Mouse (Mus musculus) mesoderm, embryonic 11.5 days (tissue): Measurements from ENCODE around the gene Nf1.

Source experiments
- DNase-seq: peaks from one replicate; pipeline ENCODE4 v3.0.0-alpha.2; 2012; ENCODE audit warnings: low read depth, low spot score

Gene Nf1

DNA sequence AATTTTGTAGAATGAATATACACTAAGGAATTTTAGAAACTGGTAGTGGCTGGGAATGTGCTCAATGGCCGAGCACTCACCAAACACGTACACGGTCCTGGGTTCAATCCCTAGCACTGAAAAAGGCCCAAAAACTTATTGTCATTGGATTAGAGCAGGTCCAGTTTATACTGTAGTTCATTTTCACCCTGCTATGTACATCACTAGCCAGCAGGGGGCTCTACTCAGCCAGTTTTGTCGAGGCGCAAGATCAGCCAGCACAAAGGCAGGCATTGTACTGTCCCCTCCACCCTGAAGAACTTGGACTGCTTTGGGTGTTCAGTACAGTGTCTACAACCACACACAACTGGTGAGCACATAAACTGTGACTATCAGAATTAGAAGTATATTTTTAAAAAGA is 244.7 kb downstream of the Nf1 start:
- DNase-seq = peak; percentile 84

DNA sequence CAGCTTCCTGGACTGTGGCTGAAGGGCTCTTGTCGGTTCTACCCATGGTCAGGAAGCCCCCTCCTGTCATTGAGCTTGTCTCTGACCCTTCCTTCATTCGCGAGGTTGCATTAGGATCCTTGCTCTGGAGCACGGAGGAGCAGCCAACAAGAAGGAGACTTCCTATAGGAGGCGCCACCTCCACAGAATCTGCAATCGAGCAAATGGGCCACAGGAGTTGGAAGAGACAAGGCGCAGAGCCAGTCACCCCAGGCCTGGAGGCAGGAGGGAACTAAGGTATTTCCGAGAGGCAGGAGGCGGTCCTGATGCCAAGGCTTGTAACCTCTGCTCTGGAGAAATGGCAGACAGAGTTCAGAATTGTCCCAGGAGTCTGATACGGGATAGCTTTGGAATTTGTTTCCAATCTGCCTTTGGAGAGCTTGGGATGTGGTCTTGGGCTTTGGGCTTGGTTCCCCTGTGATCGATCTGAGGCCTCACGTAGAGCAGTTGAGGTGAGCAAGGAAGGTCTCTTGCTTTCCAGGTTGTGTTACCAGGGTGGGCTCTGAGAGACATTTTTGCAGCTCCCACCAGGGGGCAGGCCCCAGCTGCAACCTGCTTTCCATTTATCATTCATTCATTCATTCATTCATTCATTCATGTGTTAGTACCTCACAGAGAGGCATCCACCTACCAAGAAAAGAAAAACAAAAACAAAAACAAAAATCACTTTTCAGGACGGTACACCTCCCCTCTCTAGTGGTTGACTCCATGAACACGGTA is 250.0 kb downstream of the Nf1 start:
- DNase-seq = no peak

DNA sequence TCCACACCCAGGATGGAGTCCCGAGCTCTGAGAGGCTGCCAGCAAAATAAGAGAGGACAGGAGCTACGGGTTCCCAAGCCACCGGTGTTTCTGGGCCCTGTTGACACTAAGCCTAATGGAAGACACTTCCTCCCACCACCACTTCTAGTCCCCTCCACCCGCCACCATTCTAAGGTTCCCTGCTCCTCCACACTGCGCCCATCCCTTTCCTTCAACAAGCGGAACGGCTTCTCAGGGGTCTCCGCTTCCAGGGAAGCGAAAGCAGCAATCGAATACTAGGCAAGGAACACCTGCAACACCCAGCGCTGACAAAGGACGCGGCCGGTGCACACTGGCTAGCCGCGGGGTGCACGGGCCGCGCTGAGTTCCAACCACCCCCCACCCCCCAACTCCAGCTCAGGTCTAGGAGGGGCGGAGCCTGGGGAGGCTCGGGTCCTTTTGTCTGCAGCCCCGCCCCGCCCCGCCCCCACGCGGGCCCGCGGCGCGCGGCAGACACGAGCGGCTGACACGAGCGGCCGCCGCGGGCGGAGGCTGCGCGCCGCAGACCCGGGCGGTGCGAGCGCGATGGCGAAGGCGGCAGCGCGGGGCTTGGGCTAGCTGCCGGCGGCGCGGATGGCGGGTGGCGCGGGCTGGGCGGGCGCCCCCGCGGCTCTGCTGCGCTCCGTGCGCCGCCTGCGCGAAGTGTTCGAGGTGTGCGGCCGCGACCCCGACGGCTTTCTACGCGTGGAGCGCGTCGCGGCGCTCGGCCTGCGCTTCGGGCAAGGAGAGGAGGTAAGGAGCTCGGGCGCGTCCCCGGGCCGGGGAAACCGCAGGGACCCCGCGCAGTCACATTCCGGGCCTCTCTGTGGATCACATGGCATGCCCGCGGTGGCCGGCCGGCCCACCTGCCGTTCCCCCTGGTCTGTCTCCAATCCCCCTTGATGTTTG is 251.4 kb downstream of the Nf1 start, which contains the start of gene Rab11fip4:
Rab11fip4 (plus strand) TSS at position 549 of the 927 bp plus-strand sequence.
- peak; percentile 61 for DNase-seq

DNA sequence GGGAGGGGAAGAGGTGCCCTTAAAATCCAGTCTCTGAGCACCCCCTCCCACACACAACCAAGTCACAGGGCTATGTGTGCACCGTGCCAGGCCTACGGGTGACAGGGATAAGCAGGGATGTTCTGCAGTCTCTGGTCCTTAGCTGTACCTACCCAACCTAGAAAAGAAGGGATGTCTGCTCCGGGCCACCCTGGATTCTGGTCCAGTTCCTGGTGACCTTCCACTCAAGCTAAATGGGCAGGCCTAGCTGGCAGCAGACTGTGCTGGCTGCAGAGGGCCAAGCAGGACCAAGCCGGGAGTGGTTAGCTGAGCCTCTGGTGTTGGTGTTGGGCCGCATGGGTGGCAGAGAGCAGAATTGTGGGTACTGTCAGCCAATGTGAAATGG is 252.1 kb downstream of the Nf1 start:
- no peak for DNase-seq

DNA sequence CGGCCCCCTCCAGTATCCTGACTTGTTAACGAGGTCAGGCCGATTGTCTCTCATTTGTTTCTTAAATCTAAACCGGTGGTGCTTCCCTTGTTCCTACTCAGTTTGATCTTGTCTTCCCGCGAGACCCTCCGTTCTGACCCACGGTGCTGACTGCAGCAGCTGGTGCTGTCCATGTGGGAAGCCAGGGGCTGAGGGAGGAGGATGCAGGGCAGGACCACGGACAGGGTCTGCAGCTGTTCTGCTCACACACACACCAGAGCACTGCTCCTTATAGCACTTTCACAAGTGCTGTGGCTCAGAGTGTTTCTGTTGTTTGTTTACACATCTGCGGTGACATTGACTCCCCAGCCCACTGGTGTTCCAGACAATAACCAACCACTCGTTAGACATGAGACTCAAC is 254.0 kb downstream of the Nf1 start:
- DNase-seq = peak; percentile 71

DNA sequence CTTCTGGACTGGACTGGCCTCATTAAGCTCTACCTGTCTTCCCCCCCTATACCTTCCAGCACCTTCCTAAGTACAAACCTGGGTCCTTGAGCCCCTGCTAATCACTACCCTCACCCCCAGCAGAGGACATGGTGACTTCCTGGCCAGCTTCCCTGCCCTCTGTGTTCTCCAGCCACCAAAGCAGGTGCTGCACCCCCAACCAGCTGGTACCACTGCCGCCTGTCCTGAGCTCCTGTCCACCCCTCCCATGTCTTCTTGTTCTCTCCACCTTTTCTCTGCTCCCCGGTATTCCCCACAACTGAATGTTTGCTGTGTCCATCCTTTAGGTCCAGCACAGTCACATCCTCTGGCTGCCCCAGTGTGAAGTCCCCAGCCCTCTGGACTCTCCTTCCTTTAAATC is 271.0 kb downstream of the Nf1 start:
- DNase-seq = no peak

DNA sequence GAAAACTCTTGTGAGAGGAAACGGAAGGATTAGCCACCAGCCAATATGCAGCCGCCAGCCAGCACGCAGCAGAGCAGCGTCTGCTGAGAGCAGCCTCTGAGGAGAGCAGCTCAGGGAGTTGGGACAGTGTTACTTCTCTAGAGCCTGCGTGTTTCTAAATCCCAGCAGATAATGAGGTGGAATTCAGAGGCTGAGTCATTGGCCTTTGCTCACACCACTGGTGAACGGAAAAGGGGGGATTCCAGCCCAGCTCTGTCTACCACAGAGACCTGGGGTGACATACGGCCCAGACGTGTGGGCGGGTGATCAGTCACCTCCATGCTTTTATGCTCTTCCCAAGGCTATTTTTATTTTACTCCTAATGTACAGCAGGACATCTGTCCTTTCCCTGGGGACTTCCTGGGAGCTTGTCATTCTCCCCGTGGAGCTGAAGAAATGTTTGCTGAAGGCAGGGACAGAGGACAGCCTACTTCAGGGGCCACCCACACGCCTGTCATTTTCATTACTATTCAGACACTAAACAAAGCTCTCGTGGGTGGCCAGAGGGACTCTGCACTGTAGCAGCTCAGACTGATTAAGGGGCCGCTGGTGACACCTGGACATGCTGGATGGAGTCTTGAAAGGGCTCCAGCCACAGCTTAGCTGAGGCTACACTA is 271.6 kb downstream of the Nf1 start:
- DNase-seq = no peak

DNA sequence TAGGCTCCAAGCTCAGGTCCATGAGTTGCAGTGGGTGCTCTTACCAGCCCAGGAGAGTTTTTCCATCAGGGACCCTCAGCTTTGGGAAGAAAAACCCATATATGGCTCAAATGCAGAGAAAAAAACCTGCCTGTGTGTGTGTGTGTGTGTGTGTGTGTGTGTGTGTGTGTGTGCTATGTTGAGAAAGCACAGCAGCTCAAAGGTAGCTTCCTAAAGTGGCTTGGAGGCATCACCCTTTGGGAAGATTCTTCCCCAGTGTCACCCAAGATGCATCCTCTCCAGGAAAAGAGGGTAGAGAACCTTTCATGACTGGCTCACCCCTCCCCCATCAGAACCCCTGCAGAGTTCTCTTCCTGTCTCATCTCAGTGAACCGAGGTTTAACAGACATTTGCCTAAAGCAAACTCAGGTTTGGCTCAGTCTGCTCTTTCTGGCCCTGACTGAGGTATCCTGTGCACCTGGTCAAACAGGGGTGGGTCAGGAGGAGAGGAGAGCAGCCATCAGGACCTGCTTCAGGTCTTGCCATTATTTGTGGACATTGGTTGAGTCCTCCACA is 272.6 kb downstream of the Nf1 start:
- DNase-seq = no peak

DNA sequence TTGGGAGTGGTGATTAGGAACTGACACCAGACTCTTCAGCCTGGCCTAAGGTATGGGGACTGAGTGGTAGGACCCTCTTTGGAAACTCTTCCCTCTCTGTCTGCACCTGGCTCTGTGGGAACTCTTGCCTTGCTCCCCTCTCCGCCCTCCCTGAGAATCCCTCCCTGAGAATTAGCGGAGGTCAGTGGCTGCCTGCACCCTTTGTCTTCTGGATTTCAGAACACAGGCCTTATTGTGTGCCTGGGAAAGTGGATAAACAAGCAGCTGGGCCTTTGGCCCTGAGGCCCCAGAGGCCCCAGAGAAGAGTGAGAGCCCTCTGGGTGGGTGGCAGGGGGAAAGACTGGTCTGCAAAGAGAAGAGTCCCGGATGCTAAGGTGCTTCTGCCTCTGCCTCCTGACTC is 273.6 kb downstream of the Nf1 start:
- DNase-seq = peak; percentile 36

DNA sequence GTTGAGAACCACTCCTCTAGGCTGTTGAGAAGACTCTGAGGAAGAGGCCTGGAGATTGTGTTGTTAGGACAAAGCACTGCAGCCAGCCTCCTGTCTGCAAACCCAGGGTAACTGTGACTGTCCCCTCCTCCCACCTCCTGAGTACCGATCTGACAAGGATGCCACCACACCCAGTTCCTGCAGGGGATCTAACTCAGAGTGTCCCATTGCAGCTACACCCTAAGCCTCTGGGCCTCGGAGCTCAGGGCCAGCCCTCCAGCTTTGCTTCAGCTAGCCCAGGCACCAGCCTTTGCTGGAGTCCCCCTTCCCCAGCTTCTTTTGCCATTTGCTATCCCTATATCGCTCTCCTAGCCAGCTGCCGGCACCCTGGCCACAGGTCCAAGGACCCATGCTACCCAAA is 274.2 kb downstream of the Nf1 start:
- no peak for DNase-seq

DNA sequence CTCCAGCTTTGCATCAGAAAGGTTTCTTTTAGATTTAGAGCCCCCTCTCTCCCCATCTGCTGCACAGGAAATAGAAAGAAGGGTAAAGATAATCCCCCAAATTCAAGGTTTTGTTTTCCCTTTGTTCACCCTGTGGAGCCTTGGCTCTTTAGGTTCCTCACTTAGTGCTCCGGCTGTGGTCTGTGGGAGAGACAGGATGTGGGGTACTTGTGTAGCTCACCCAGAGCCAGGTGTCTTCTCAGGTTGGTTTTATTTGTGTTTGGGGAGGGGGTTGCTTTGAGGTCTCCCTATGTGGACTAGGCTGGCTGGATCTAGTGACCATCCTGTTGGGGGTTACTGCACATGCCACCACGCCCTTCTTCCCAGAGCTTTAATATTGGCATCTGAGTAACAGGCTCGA is 275.4 kb downstream of the Nf1 start:
- no peak for DNase-seq

DNA sequence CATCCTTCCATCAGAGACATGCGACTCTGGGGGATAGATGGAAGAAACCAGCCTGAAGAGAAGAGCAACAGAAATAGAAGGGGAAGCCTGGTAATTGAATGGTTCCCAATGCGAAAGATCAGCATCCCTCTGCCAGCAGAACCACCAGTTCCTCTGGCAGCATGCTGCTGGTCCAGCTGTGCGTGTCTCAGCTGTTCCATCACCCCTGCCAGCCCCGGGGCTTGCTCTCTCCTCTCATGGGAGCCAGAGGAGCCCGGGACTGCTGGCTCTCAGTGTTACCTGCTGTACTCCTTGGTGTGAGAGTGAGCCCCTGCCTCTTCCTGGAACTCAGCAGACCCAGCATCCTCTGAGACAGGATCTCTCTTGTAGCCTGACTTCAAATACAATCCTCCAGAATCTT is 276.4 kb downstream of the Nf1 start:
- DNase-seq = no peak

DNA sequence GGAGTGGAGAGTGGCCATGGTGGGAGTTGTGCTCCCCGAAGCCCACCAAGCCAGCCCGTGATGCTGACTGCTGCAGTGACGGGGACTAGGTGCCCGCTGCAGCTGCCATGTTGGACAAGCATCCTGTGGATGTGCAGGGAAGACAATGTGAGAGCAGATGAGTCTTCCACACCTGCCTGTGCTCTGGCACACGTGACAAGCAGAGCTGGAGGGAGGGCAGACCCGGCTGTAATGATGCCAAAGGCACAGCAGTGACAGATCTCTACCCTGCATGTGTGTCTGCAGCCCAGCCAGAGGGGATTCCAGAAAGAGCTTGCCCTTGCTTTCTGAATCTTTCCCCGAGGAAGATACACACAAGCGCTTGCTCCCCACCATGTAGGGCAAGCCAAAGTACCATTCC is 278.5 kb downstream of the Nf1 start:
- no peak for DNase-seq

DNA sequence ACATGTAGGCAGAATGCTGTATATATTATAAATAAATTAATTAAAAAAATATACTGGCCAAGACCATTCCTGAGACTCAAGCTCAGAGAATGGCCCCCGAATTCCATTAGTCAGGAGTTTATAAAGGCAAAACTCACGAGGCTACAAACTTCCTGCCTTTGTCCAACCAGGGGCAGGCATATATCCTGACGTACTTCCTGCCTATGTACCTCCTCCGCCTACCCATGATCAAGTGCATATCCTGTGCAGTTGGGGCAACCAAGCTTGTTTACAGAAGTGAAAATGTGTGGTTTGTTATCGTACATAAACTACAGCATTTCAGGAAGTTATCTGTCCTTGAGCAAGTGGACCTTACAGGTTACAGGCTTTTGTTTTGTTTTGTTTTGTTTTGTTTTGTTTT is 283.5 kb downstream of the Nf1 start:
- DNase-seq = no peak

DNA sequence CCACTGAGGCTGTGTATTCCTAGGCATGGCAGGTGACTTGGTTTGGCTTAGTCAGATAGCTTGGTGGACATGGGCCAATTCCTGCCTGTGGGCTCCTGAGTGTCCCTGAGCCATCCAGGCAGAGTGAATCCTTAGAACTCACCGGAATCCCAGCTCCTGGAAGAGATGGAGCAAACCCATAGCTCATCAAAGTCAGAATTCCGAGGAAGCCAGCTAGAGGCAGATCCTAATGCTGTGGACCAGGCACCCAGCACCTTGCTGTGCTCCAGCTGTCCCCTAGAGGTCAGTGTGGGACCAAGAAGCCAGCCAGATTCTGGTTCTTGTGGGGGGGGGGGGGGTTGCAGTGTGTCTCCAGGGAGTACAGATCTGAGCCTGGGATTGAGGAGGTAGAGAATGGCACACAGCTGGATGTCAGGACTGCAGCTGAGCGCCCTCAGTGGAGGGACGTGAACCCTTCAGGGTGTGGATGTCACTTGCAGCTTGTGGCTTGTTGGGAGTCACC is 285.4 kb downstream of the Nf1 start:
- DNase-seq = peak; percentile 73

DNA sequence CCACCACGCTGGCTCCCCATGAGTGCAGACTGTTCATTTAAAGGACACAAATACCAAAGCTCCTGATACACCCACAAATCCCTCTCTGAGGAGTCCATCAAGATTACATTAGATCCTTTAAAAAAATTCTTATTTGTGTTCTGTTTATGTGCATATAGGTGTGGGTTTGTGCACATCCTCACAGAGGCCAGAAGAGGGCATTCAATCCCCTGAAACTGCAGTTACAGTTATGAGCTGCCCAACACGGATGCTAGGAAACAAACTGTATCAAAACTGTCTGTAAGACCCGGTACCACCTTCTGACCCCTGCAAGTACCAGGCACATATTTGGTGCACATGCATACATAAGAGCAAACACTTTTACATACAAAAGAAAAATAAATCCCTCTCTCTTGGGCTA is 289.2 kb downstream of the Nf1 start:
- no peak for DNase-seq

DNA sequence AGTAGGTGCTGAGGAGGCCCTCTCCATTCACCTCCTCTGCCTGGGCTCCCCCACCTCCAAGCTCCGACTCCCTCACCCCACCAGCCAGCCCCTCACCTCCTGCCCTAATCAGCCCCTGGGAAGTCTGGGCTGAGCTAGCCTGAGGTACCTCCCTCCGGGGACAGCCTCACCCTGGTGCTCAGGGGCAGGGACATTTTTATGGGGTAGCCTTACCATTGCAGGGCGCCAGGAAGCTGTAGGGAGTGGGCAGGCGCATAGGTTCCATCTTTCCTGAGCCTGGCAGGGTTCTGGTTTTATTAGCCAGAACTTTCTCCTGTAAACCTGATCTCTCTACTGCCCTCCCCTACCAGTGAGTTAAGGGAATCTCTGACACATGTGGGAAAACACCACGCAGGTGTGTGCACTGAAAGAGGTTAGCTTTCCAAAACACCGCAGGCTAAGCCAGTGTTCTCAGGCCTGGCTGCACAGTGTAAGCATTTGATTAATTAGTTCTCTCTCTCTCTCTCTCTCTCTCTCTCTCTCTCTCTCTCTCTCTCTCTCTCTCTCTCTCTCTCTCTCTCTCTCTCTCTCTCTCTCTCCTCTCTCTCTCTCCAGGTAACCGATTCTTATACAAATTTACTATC is 290.4 kb downstream of the Nf1 start:
- no peak for DNase-seq

DNA sequence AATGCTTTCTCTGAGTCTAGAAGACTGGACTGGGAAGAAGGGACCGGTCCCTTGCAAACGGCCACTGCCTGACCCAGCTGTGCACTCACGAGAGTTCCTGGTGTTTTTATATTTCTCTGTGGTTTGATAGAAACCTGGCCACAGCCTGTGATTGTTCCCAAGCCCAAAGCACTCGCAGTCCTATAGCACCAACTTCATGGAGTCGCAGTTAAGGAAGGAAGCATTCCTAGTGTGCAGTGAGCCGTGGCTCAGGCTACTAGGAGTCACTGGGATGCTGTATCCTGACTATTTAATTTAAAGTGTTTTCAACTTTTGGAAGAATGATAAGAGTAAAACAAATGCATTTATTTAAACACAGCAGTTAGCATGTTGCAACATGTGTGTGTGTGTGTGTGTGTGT is 291.0 kb downstream of the Nf1 start:
- DNase-seq = no peak
